Mouse (Mus musculus) cortical plate, adult 2 months (tissue): Measurements from ENCODE around the gene Gins1.

ENCODE experiments used
- CTCF ChIP-seq: fragments of 200-500 bp; IDR thresholded peaks from 2 replicates; pipeline ENCODE4 v1.5.1; 2011; ENCODE audit warnings: mild to moderate bottlenecking, control low read depth, low read length; ENCODE audit not compliant: insufficient read depth; ENCODE audit errors: extremely low read depth
- POLR2A ChIP-seq: fragments of 200-500 bp; IDR thresholded peaks from 2 replicates; pipeline ENCODE4 v1.6.1; 2011; ENCODE audit warnings: mild to moderate bottlenecking, low read length, control low read depth; ENCODE audit not compliant: insufficient read depth; ENCODE audit errors: extremely low read depth

GRCm38 (mm10) chr2:150955859-150956258, 50.7 kb downstream of the Gins1 start:
- no peak for TF ChIP-seq CTCF
- TF ChIP-seq POLR2A: no peak
